Mouse (Mus musculus) forebrain, embryonic 16.5 days (tissue): ENCODE data around the gene Pih1d1. TPM values are rescaled to one million over a fixed set of nuclear protein-coding genes. Genes with fewer than 3 reads are reported as not detected.

Source experiments
- ATAC-seq: fragments of 200-750 bp; cut with Nextera tagmentation; 2 replicates; pipeline ENCODE4 v1.8.0; 2017; ENCODE audit warnings: mild to moderate bottlenecking, moderate library complexity
- H3K27ac ChIP-seq: fragments of 300-500 bp; sonication (generic); 2 replicates; pipeline ENCODE4 v1.5.1; 2014; ENCODE audit warnings: low read length, control low read depth
- H3K27me3 ChIP-seq: fragments of 300-500 bp; sonication (generic); replicated peaks from 2 replicates; pipeline ENCODE4 v1.6.1; 2014; ENCODE audit warnings: low read length; ENCODE audit not compliant: control insufficient read depth, insufficient read depth
- H3K36me3 ChIP-seq: fragments of 300-500 bp; sonication (generic); 2 replicates; pipeline ENCODE4 v1.6.1; 2014; ENCODE audit not compliant: control insufficient read depth, insufficient read depth
- H3K4me1 ChIP-seq: fragments of 300-500 bp; sonication (generic); replicated peaks from 2 replicates; pipeline ENCODE4 v1.6.1; 2014; ENCODE audit warnings: low read length; ENCODE audit not compliant: control insufficient read depth, insufficient read depth
- H3K4me2 ChIP-seq: fragments of 300-500 bp; sonication (generic); 2 replicates; pipeline ENCODE4 v1.6.1; 2014; ENCODE audit warnings: mild to moderate bottlenecking, low read length, control low read depth
- H3K4me3 ChIP-seq: fragments of 300-500 bp; sonication (generic); replicated peaks from 2 replicates; pipeline ENCODE4 v1.5.1; 2014; ENCODE audit warnings: mild to moderate bottlenecking, low read length, control low read depth
- H3K9ac ChIP-seq: fragments of 300-500 bp; sonication (generic); replicated peaks from 2 replicates; pipeline ENCODE4 v1.6.1; 2014; ENCODE audit warnings: low read depth, low read length, control low read depth
- H3K9me3 ChIP-seq: fragments of 300-500 bp; sonication (generic); 2 replicates; pipeline ENCODE4 v1.6.1; 2016; ENCODE audit warnings: low read length; ENCODE audit not compliant: control insufficient read depth
- WGBS: fragments of 180-500 bp; shearing (Covaris S2); extraction: QIAGEN DNeasy Blood & Tissue Kit; methylation state at CpG from one replicate; pipeline ENCODE4 v1.1.7; 2014; 5-methylcytosine and 5-hydroxymethylcytosine counted together
- polyA plus RNA-seq: library from polyadenylated mRNA; unstranded; fragments of >200 nt; fragmentation: Nextera tagmentation; extraction: Ambion mirVana; gene quantifications from 2 replicates; pipeline ENCODE4 v1.2.1, GENCODE M21; 2015

The Pih1d1 gene
- polyA plus RNA-seq, 1 experiment from 2014 or later = 90.2 TPM

GRCm38 (mm10) chr7:45131850-45132249, 22.3 kb upstream of the Pih1d1 start:
- Histone ChIP-seq H3K27me3 (peaks cover 2% of the 10 kb centered on the region; the same call in 1 of the 2 replicates), H3K4me1 (peaks cover 27% of the 10 kb centered on the region), H3K27ac (no peak overlapping the region), H3K4me3 (no peak overlapping the region), H3K4me2 (no peak overlapping the region), H3K36me3 (peaks cover under 1% of the 10 kb centered on the region; the same call in 1 of the 2 replicates), H3K9ac (no peak overlapping the region), H3K9me3 (no peaks in the 10 kb centered on the region)
- 77% methylated on average over 11 of the region's 11 CpGs for WGBS
- ATAC-seq = no peak

- H3K9ac ChIP-seq = no peak overlapping the region
- H3K4me2 ChIP-seq = no peak overlapping the region
- peaks cover 17% of the 10 kb centered on the region for H3K4me1 ChIP-seq
- 77% methylated on average over 8 of the region's 8 CpGs for WGBS
- no peaks in the 10 kb centered on the region for H3K9me3 ChIP-seq
- no peak for ATAC-seq
- peaks cover 2% of the 10 kb centered on the region; the same call in 1 of the 2 replicates for H3K27me3 ChIP-seq
- H3K27ac ChIP-seq = no peak overlapping the region
- H3K4me3 ChIP-seq = no peak overlapping the region
- H3K36me3 ChIP-seq = no peaks in the 10 kb centered on the region
These were observed 20.5 kb upstream of the Pih1d1 start for GRCm38 (mm10) chr7:45133446-45134159.

GRCm38 (mm10) chr7:45134544-45135026, 19.5 kb upstream of the Pih1d1 start:
- WGBS = 6% methylated on average over 12 of the region's 12 CpGs
- Histone ChIP-seq H3K36me3 (no peaks in the 10 kb centered on the region), H3K9me3 (no peaks in the 10 kb centered on the region), H3K27me3 (peaks cover 2% of the 10 kb centered on the region; the same call in 1 of the 2 replicates), H3K4me3 (no peak overlapping the region), H3K27ac (no peak overlapping the region), H3K4me2 (no peak overlapping the region), H3K9ac (no peak overlapping the region), H3K4me1 (peaks cover 13% of the 10 kb centered on the region)
- ATAC-seq = no peak

- Histone ChIP-seq H3K27ac (no peak overlapping the region), H3K9me3 (no peaks in the 10 kb centered on the region), H3K4me2 (no peak overlapping the region), H3K27me3 (peaks cover 2% of the 10 kb centered on the region; the same call in 1 of the 2 replicates), H3K4me1 (peaks cover 11% of the 10 kb centered on the region), H3K4me3 (no peak overlapping the region), H3K9ac (no peak overlapping the region), H3K36me3 (no peaks in the 10 kb centered on the region)
- ATAC-seq = no peak
- 76% methylated on average over 3 of the region's 3 CpGs for WGBS
These were observed 18.7 kb upstream of the Pih1d1 start for GRCm38 (mm10) chr7:45135370-45135769.

- no peak within 1 kb of the TSS for H3K27ac ChIP-seq
- peaks cover 2% of the 10 kb centered on the region; the same call in 1 of the 2 replicates for H3K27me3 ChIP-seq
- ATAC-seq = peak; percentile 86
- peaks cover 11% of the 10 kb centered on the region for H3K4me1 ChIP-seq
- H3K9ac ChIP-seq = peak within 1 kb of the TSS; percentile 63
- no peaks in the 10 kb centered on the region for H3K36me3 ChIP-seq
- H3K9me3 ChIP-seq = no peaks in the 10 kb centered on the region
- WGBS = 2% methylated on average over 29 of the region's 29 CpGs
- peak within 1 kb of the TSS; percentile 49 for H3K4me3 ChIP-seq
- peak within 1 kb of the TSS; percentile 74 for H3K4me2 ChIP-seq
These were observed 18.0 kb upstream of the Pih1d1 start, which contains the start of the genes Gm45713 and Flt3l for GRCm38 (mm10) chr7:45135993-45136567. Gm45713 (minus strand) TSS chr7:45136231. Flt3l (minus strand) TSS chr7:45136432.

- no peaks in the 10 kb centered on the region for H3K9me3 ChIP-seq
- 86% methylated on average over 12 of the region's 12 CpGs for WGBS
- no peak overlapping the region for H3K27ac ChIP-seq
- H3K4me2 ChIP-seq = no peak overlapping the region
- H3K4me1 ChIP-seq = peaks cover 11% of the 10 kb centered on the region
- no peak for ATAC-seq
- no peaks in the 10 kb centered on the region for H3K36me3 ChIP-seq
- H3K27me3 ChIP-seq = peaks cover 2% of the 10 kb centered on the region; the same call in 1 of the 2 replicates
- H3K4me3 ChIP-seq = no peak overlapping the region
- no peak overlapping the region for H3K9ac ChIP-seq
These were observed 16.7 kb upstream of the Pih1d1 start for GRCm38 (mm10) chr7:45137171-45138006.

- H3K9me3 ChIP-seq = no peaks in the 10 kb centered on the region
- H3K4me3 ChIP-seq = no peak overlapping the region
- WGBS = 65% methylated on average over 1 of the region's 1 CpGs
- H3K27me3 ChIP-seq = peaks cover 2% of the 10 kb centered on the region; the same call in 1 of the 2 replicates
- H3K9ac ChIP-seq = no peak overlapping the region
- ATAC-seq = no peak
- no peaks in the 10 kb centered on the region for H3K36me3 ChIP-seq
- no peak overlapping the region for H3K4me2 ChIP-seq
- no peak overlapping the region for H3K27ac ChIP-seq
- H3K4me1 ChIP-seq = peaks cover 11% of the 10 kb centered on the region
These were observed 15.7 kb upstream of the Pih1d1 start for GRCm38 (mm10) chr7:45138403-45138802.

- H3K36me3 ChIP-seq = no peaks in the 10 kb centered on the region
- H3K27me3 ChIP-seq = no peaks in the 10 kb centered on the region; the same call in 1 of the 2 replicates
- H3K9me3 ChIP-seq = no peaks in the 10 kb centered on the region
- H3K27ac ChIP-seq = no peak overlapping the region
- H3K4me3 ChIP-seq = no peak overlapping the region
- H3K4me2 ChIP-seq = no peak overlapping the region
- peaks cover 11% of the 10 kb centered on the region for H3K4me1 ChIP-seq
- 76% methylated on average over 8 of the region's 8 CpGs for WGBS
- ATAC-seq = no peak
- H3K9ac ChIP-seq = no peak overlapping the region
These were observed 14.0 kb upstream of the Pih1d1 start for GRCm38 (mm10) chr7:45139904-45140723.
